Mouse (Mus musculus) embryonic fibroblast, embryonic 13.5 days (primary cell): ENCODE results near the gene Nell2.

Experiments used
- CTCF ChIP-seq: IDR thresholded peaks from 2 replicates; pipeline ENCODE4 v1.5.1; 2011; ENCODE audit warnings: mild to moderate bottlenecking, control low read depth, low read length, moderate library complexity, borderline replicate concordance; ENCODE audit not compliant: insufficient read depth
- POLR2A ChIP-seq: IDR thresholded peaks from 2 replicates; pipeline ENCODE4 v1.6.1; 2011; ENCODE audit warnings: low read depth, mild to moderate bottlenecking, control low read depth, low read length, moderate library complexity

GRCm38 (mm10) chr15:95526626-95527411 lies 1.5 kb downstream of the Nell2 start:
- TF ChIP-seq POLR2A = no peak
- no peak for TF ChIP-seq CTCF
